Mouse (Mus musculus) liver, adult 2 months (tissue): Measurements from ENCODE around the gene Cnga2. TPM values are rescaled to one million over a fixed set of nuclear protein-coding genes. Genes with fewer than 3 reads are reported as not detected.

Source experiments
- DNase-seq: peaks from one replicate; pipeline ENCODE4 v3.0.0-alpha.2; 2011; ENCODE audit warnings: low read depth, low spot score; ENCODE audit errors: extremely low read depth
- H3K27ac ChIP-seq: fragments of 200-500 bp; replicated peaks from 2 replicates; pipeline ENCODE4 v1.5.1; 2012; ENCODE audit warnings: low read depth, mild to moderate bottlenecking, control low read depth, inconsistent platforms, low read length; ENCODE audit not compliant: insufficient read depth
- H3K27me3 ChIP-seq: fragments of 200-500 bp; 2 replicates; pipeline ENCODE4 v1.6.1; 2012; ENCODE audit warnings: mild to moderate bottlenecking, moderate library complexity, low read length, inconsistent platforms; ENCODE audit not compliant: control insufficient read depth, insufficient read depth
- H3K36me3 ChIP-seq: fragments of 200-500 bp; 2 replicates; pipeline ENCODE4 v1.6.1; 2012; ENCODE audit warnings: low read length, inconsistent platforms; ENCODE audit not compliant: control insufficient read depth, insufficient read depth
- H3K4me1 ChIP-seq: fragments of 200-500 bp; 2 replicates; pipeline ENCODE4 v1.6.1; 2011; ENCODE audit warnings: low read length; ENCODE audit not compliant: control insufficient read depth, insufficient read depth
- H3K4me3 ChIP-seq: fragments of 200-500 bp; 2 replicates; pipeline ENCODE4 v1.5.1; 2011; ENCODE audit warnings: low read depth, mild to moderate bottlenecking, control low read depth, low read length, moderate library complexity; ENCODE audit not compliant: insufficient read depth
- H3K79me2 ChIP-seq: fragments of 200-500 bp; 2 replicates; pipeline ENCODE4 v1.6.1; 2012; ENCODE audit warnings: inconsistent platforms, mild to moderate bottlenecking, low read length, moderate library complexity; ENCODE audit not compliant: control insufficient read depth, insufficient read depth
- H3K9ac ChIP-seq: fragments of 200-500 bp; 2 replicates; pipeline ENCODE4 v1.6.1; 2012; ENCODE audit warnings: low read depth, mild to moderate bottlenecking, control low read depth, inconsistent platforms, low read length
- CTCF ChIP-seq: fragments of 200-500 bp; IDR thresholded peaks from 2 replicates; pipeline ENCODE4 v1.5.1; 2011; ENCODE audit warnings: low read depth, low read length, control low read depth
- POLR2A ChIP-seq: fragments of 200-500 bp; IDR thresholded peaks from 2 replicates; pipeline ENCODE4 v1.6.1; 2011; ENCODE audit warnings: low read length, control low read depth; ENCODE audit not compliant: insufficient read depth; ENCODE audit errors: extremely low read depth
- WGBS: fragments of 180-500 bp; shearing (Covaris S2); methylation state at CpG from one replicate; pipeline ENCODE4 v1.1.7; 2018; 5-methylcytosine and 5-hydroxymethylcytosine counted together
- polyA plus RNA-seq: library from polyadenylated mRNA; depleted of rRNA; stranded (reverse); fragments of >200 nt; gene quantifications from 2 replicates; pipeline ENCODE4 v1.2.3, GENCODE M21; 2012
- total RNA-seq: library from RNA; depleted of rRNA; stranded (reverse); fragments of >200 nt; gene quantifications from 2 replicates; pipeline ENCODE4 v1.2.3, GENCODE M21; 2014

The Cnga2 gene
- total and polyA plus RNA-seq, 2 experiments = not detected

- H3K9ac ChIP-seq = no peak overlapping the region
- TF ChIP-seq POLR2A (no peak), CTCF (no peak)
- H3K27ac ChIP-seq = no peak overlapping the region
- no peaks in the 10 kb centered on the region for H3K4me1 ChIP-seq
- no peaks in the 10 kb centered on the region for H3K36me3 ChIP-seq
- no peak overlapping the region for H3K4me3 ChIP-seq
- DNase-seq = no peak
- H3K27me3 ChIP-seq = no peaks in the 10 kb centered on the region
- 88% methylated on average over 2 of the region's 2 CpGs for WGBS
- no peaks in the 10 kb centered on the region for H3K79me2 ChIP-seq
Observed at GRCm38 (mm10) chrX:71981322-71981721, 10.3 kb upstream of the Cnga2 start.

- WGBS = 67% methylated on average over 2 of the region's 2 CpGs
Observed at GRCm38 (mm10) chrX:71983205-71983604, 8.4 kb upstream of the Cnga2 start.

GRCm38 (mm10) chrX:71983775-71984174, 7.9 kb upstream of the Cnga2 start:
- H3K79me2 ChIP-seq = no peaks in the 10 kb centered on the region
- no peak overlapping the region for H3K9ac ChIP-seq
- DNase-seq = no peak
- 78% methylated on average over 1 of the region's 1 CpGs for WGBS
- H3K36me3 ChIP-seq = no peaks in the 10 kb centered on the region
- TF ChIP-seq CTCF = no peak
- TF ChIP-seq POLR2A = no peak
- H3K4me1 ChIP-seq = no peaks in the 10 kb centered on the region
- no peak overlapping the region for H3K4me3 ChIP-seq
- H3K27me3 ChIP-seq = no peaks in the 10 kb centered on the region
- H3K27ac ChIP-seq = no peak overlapping the region

More at GRCm38 (mm10) chrX:71983205-71983604, 8.4 kb upstream of the Cnga2 start:
- H3K27me3 ChIP-seq = no peaks in the 10 kb centered on the region
- H3K27ac ChIP-seq = no peak overlapping the region
- no peaks in the 10 kb centered on the region for H3K4me1 ChIP-seq
- no peak overlapping the region for H3K9ac ChIP-seq
- DNase-seq = no peak
- H3K36me3 ChIP-seq = no peaks in the 10 kb centered on the region
- H3K4me3 ChIP-seq = no peak overlapping the region
- no peaks in the 10 kb centered on the region for H3K79me2 ChIP-seq
- TF ChIP-seq POLR2A = no peak
- no peak for TF ChIP-seq CTCF

GRCm38 (mm10) chrX:71995972-71996371, 4.3 kb downstream of the Cnga2 start:
- no peak overlapping the region for H3K27ac ChIP-seq
- no peaks in the 10 kb centered on the region for H3K4me1 ChIP-seq
- no peaks in the 10 kb centered on the region for H3K27me3 ChIP-seq
- H3K4me3 ChIP-seq = no peak overlapping the region
- TF ChIP-seq POLR2A (no peak), CTCF (no peak)
- H3K36me3 ChIP-seq = no peaks in the 10 kb centered on the region
- H3K9ac ChIP-seq = no peak overlapping the region
- WGBS = 69% methylated on average over 1 of the region's 1 CpGs
- H3K79me2 ChIP-seq = no peaks in the 10 kb centered on the region
- no peak for DNase-seq

- TF ChIP-seq POLR2A = no peak
- no peak for TF ChIP-seq CTCF
- no peak overlapping the region for H3K4me3 ChIP-seq
- no peak overlapping the region for H3K27ac ChIP-seq
- H3K36me3 ChIP-seq = no peaks in the 10 kb centered on the region
- H3K79me2 ChIP-seq = no peaks in the 10 kb centered on the region
- H3K4me1 ChIP-seq = no peaks in the 10 kb centered on the region
- no peak overlapping the region for H3K9ac ChIP-seq
- H3K27me3 ChIP-seq = no peaks in the 10 kb centered on the region
- DNase-seq = no peak
Observed at GRCm38 (mm10) chrX:72009930-72010329, 18.3 kb downstream of the Cnga2 start.

- TF ChIP-seq CTCF (no peak), POLR2A (no peak)
- Histone ChIP-seq H3K4me1 (no peaks in the 10 kb centered on the region), H3K27me3 (no peaks in the 10 kb centered on the region), H3K79me2 (no peaks in the 10 kb centered on the region), H3K27ac (no peak overlapping the region), H3K4me3 (no peak overlapping the region), H3K36me3 (no peaks in the 10 kb centered on the region), H3K9ac (no peak overlapping the region)
- 56% methylated on average over 9 of the region's 9 CpGs for WGBS
- peak; percentile 0 for DNase-seq
Observed at GRCm38 (mm10) chrX:72012236-72012635, 20.6 kb downstream of the Cnga2 start.
